Mouse (Mus musculus) heart, embryonic 15.5 days (tissue): ENCODE results near the gene Brinp1. TPM values are rescaled to one million over a fixed set of nuclear protein-coding genes. Genes with fewer than 3 reads are reported as not detected.
"Not testable (repeated sequence)": the region's sequence is repeated elsewhere in the genome, so short reads cannot be mapped to it uniquely, and the experiment has no call there.

ENCODE experiments used
- ATAC-seq: fragments of 200-750 bp; cut with Nextera tagmentation; replicated peaks from 2 replicates; pipeline ENCODE4 v1.8.0; 2017; ENCODE audit warnings: low read depth, moderate TSS enrichment; ENCODE audit not compliant: insufficient number of reproducible peaks, insufficient read depth, low FRiP score
- H3K27ac ChIP-seq: fragments of 300-500 bp; sonication (generic); 2 replicates; pipeline ENCODE4 v1.5.1; 2015; ENCODE audit warnings: mild to moderate bottlenecking, inconsistent platforms
- H3K27me3 ChIP-seq: fragments of 300-500 bp; sonication (generic); 2 replicates; pipeline ENCODE4 v1.6.1; 2015; ENCODE audit warnings: inconsistent platforms
- H3K36me3 ChIP-seq: fragments of 300-500 bp; sonication (generic); 2 replicates; pipeline ENCODE4 v1.6.1; 2015; ENCODE audit warnings: mild to moderate bottlenecking, inconsistent platforms
- H3K4me1 ChIP-seq: fragments of 300-500 bp; sonication (generic); replicated peaks from 2 replicates; pipeline ENCODE4 v1.6.1; 2015; ENCODE audit warnings: inconsistent platforms
- H3K4me2 ChIP-seq: fragments of 300-500 bp; sonication (generic); 2 replicates; pipeline ENCODE4 v1.6.1; 2015; ENCODE audit warnings: inconsistent platforms, mild to moderate bottlenecking, moderate library complexity
- H3K4me3 ChIP-seq: fragments of 300-500 bp; sonication (generic); 2 replicates; pipeline ENCODE4 v1.5.1; 2015; ENCODE audit warnings: mild to moderate bottlenecking, inconsistent platforms
- H3K9ac ChIP-seq: fragments of 300-500 bp; sonication (generic); 2 replicates; pipeline ENCODE4 v1.6.1; 2015; ENCODE audit warnings: mild to moderate bottlenecking, inconsistent platforms
- H3K9me3 ChIP-seq: fragments of 300-500 bp; sonication (generic); replicated peaks from 2 replicates; pipeline ENCODE4 v1.6.1; 2016; ENCODE audit warnings: inconsistent platforms
- WGBS: fragments of 180-500 bp; shearing (Covaris S2); methylation state at CpG from one replicate; pipeline ENCODE4 v1.1.7; 2015; ENCODE audit warnings: mixed read lengths; 5-methylcytosine and 5-hydroxymethylcytosine counted together
- polyA plus RNA-seq: library from polyadenylated mRNA; unstranded; fragments of >200 nt; fragmentation: Nextera tagmentation; extraction: Ambion mirVana; gene quantifications from 2 replicates; pipeline ENCODE4 v1.2.1, GENCODE M21; 2015

The Brinp1 gene
- polyA plus RNA-seq, 1 experiment from 2014 or later: 3.2 TPM

DNA sequence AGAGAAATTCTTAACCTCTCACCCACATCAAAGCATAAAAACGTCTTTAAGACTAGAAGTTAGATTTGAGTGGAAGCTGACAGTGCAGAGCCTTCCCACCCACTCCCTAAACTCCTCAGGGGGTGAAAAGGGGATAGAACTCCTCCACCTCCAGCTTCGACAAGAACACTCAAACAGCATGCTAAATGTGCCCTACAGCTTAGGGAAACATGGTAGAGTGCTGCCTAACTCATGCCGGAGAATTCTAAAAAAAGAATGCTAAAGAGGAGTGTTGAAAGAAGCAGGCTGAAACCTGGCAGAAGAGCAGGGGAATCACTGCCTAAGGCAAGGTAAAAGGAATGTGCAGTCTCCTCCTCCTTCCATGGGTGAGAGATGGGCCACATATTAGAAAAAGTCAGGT is 43.3 kb downstream of the Brinp1 start:
- no peaks in the 10 kb centered on the region for H3K9me3 ChIP-seq
- no peak for ATAC-seq
- no peaks in the 10 kb centered on the region for H3K36me3 ChIP-seq
- H3K4me2 ChIP-seq: no peak overlapping the region
- no peak overlapping the region for H3K9ac ChIP-seq
- no peaks in the 10 kb centered on the region; the same call in 1 of the 2 replicates for H3K4me1 ChIP-seq
- H3K4me3 ChIP-seq: no peak overlapping the region
- no peaks in the 10 kb centered on the region for H3K27me3 ChIP-seq
- no peak overlapping the region for H3K27ac ChIP-seq
- WGBS: 26% methylated on average over 3 of the region's 3 CpGs

DNA sequence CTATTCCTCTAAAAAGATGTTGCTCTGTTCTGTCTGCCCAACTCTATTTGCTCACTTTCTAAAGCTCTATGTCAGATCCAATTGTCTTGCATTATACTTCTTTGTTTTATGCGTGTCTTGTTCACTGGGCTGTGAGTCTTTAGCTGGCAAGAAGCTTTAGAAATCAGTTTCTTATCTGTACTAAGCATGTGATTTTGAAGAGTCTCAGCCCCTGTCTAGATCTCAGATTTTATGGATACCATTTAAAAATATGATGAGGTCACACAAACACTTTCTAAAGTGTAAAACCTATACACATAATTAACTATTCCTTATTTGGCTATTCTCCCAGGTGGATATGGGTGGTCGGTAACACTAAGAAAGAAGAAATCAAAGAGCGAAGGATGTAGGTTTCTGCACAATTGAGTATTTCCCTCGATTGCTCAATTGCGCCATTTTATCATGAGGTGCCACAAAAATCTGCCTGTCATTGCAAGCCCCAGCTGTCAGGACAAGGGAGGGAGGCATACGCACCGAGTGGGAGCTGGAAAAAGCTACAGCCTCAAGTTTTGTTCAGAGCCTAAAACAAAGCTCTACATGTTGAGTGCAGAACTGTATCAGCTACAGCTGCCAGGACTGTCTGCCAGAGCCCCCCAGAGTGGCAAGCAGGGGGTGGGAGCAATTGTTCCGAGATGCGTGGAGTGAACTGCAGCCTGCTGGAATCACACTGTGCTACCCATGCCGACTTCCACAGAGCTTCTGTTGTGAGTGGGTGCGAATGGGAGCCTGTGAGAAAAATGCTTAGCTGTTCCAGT is 47.6 kb downstream of the Brinp1 start:
- no peak for ATAC-seq
- Histone ChIP-seq H3K9me3 (no peaks in the 10 kb centered on the region), H3K9ac (no peak overlapping the region), H3K27ac (no peak overlapping the region), H3K36me3 (no peaks in the 10 kb centered on the region), H3K4me1 (no peaks in the 10 kb centered on the region; the same call in 1 of the 2 replicates), H3K4me2 (peak overlapping the region; percentile 48), H3K27me3 (no peaks in the 10 kb centered on the region), H3K4me3 (no peak overlapping the region)
- 44% methylated on average over 11 of the region's 11 CpGs for WGBS

DNA sequence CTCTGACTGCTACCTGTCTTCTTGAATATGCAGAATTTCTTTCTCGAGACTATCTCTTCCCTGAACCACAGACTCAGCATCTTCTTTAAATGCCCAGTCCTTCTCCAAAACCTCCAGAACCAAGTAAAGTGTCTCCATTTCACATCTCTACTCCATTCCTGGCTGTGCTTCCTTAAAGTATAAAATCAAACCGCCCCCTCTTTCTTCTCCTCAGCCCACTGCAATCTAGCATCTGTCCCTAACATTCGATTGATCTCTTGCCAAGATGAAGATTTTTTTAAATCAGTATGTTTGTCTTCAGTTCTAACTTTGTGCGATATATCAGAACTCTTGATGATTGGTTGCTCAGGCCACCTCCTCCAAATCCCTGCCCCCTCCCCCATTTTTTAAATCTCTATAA is 63.7 kb downstream of the Brinp1 start:
- H3K4me2 ChIP-seq: no peak overlapping the region
- no peak overlapping the region for H3K4me3 ChIP-seq

GRCm38 (mm10) chr4:68886276-68886675 is 67.9 kb downstream of the Brinp1 start:
- Histone ChIP-seq H3K4me3 (no peak overlapping the region), H3K36me3 (no peaks in the 10 kb centered on the region)
- no peak for ATAC-seq

More for the DNA sequence above, 63.7 kb downstream of the Brinp1 start:
- WGBS: 74% methylated on average over 4 of the region's 4 CpGs
- Histone ChIP-seq H3K9me3 (no peaks in the 10 kb centered on the region), H3K4me1 (no peaks in the 10 kb centered on the region), H3K36me3 (no peaks in the 10 kb centered on the region), H3K27me3 (no peaks in the 10 kb centered on the region), H3K9ac (no peak overlapping the region), H3K27ac (no peak overlapping the region)
- ATAC-seq: no peak

GRCm38 (mm10) chr4:68872028-68872427 is 82.2 kb downstream of the Brinp1 start:
- Histone ChIP-seq H3K4me2 (no peak overlapping the region), H3K9ac (no peak overlapping the region), H3K4me1 (no peaks in the 10 kb centered on the region), H3K27me3 (no peaks in the 10 kb centered on the region), H3K9me3 (no peaks in the 10 kb centered on the region), H3K27ac (no peak overlapping the region), H3K4me3 (no peak overlapping the region), H3K36me3 (no peaks in the 10 kb centered on the region)
- ATAC-seq: no peak

More at GRCm38 (mm10) chr4:68886276-68886675, 67.9 kb downstream of the Brinp1 start:
- no peaks in the 10 kb centered on the region for H3K9me3 ChIP-seq
- H3K4me2 ChIP-seq: no peak overlapping the region
- H3K9ac ChIP-seq: no peak overlapping the region
- WGBS: 81% methylated on average over 2 of the region's 2 CpGs
- H3K27me3 ChIP-seq: no peaks in the 10 kb centered on the region
- H3K27ac ChIP-seq: no peak overlapping the region
- H3K4me1 ChIP-seq: no peaks in the 10 kb centered on the region

GRCm38 (mm10) chr4:68865135-68865767 is 88.9 kb downstream of the Brinp1 start:
- H3K4me1 ChIP-seq: no peaks in the 10 kb centered on the region
- H3K36me3 ChIP-seq: no peaks in the 10 kb centered on the region
- no peak overlapping the region for H3K27ac ChIP-seq
- no peak for ATAC-seq
- WGBS: 72% methylated on average over 4 of the region's 4 CpGs
- H3K9me3 ChIP-seq: no peaks in the 10 kb centered on the region
- no peak overlapping the region for H3K4me2 ChIP-seq
- no peak overlapping the region for H3K9ac ChIP-seq
- H3K27me3 ChIP-seq: no peaks in the 10 kb centered on the region
- H3K4me3 ChIP-seq: no peak overlapping the region

- H3K27ac ChIP-seq: no peak overlapping the region
- H3K27me3 ChIP-seq: no peaks in the 10 kb centered on the region
- H3K4me3 ChIP-seq: no peak overlapping the region
- H3K9ac ChIP-seq: no peak overlapping the region
- no peaks in the 10 kb centered on the region for H3K4me1 ChIP-seq
- no peaks in the 10 kb centered on the region for H3K9me3 ChIP-seq
- ATAC-seq: no peak
- no peak overlapping the region for H3K4me2 ChIP-seq
- H3K36me3 ChIP-seq: no peaks in the 10 kb centered on the region
- WGBS: 85% methylated on average over 2 of the region's 2 CpGs
Measured at GRCm38 (mm10) chr4:68864668-68865067, 89.5 kb downstream of the Brinp1 start.

DNA sequence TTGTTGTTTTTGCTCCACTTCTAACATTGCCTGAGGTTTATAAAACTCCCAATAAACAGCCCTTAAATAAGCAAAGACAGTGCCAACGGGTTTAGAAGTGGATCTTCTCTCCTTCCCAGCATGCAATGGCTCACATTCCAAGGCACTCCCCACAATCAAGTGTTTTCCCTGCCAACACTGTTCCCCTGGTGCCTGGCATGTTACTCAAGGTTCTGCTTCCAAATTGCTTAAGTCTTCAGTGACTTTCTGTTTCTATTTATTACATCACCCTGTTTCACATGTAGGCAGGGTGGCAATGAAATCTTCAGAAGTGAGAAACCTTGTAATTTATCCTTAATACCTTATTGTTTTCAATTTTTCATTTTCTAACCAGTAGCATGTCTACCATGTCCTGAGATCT is 97.3 kb downstream of the Brinp1 start:
- Histone ChIP-seq H3K27ac (no peak overlapping the region), H3K4me1 (no peaks in the 10 kb centered on the region), H3K4me2 (no peak overlapping the region), H3K9me3 (no peaks in the 10 kb centered on the region), H3K27me3 (no peaks in the 10 kb centered on the region), H3K36me3 (no peaks in the 10 kb centered on the region), H3K4me3 (no peak overlapping the region), H3K9ac (no peak overlapping the region)
- WGBS: 33% methylated on average over 1 of the region's 1 CpGs
- no peak for ATAC-seq

DNA sequence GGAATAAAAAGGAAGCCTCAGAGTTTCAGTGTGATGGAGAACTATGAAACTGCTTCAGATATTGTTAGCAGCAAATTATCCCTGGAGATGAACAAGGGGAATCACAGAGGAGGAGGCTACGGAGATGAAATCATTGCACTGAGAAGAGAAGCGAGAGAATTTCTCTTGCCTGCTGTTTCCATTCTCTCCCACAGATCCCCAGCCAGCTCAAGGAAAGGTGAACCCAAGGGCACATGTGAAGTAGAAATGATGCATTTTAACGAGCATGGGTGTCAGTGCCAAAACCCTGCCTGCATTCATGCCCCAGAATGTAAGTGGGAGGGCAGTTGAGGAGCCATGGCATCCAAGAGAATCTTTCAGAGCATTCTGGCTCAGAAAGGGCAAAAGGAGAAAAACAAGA is 104.5 kb downstream of the Brinp1 start:
- no peak for ATAC-seq
- H3K9ac ChIP-seq: no peak overlapping the region
- no peaks in the 10 kb centered on the region for H3K27me3 ChIP-seq
- H3K36me3 ChIP-seq: no peaks in the 10 kb centered on the region
- 50% methylated on average over 3 of the region's 3 CpGs for WGBS
- no peak overlapping the region for H3K4me3 ChIP-seq
- H3K4me1 ChIP-seq: no peaks in the 10 kb centered on the region
- no peaks in the 10 kb centered on the region for H3K9me3 ChIP-seq
- H3K4me2 ChIP-seq: no peak overlapping the region
- no peak overlapping the region for H3K27ac ChIP-seq

- Histone ChIP-seq H3K9me3 (no peaks in the 10 kb centered on the region), H3K9ac (no peak overlapping the region)
Measured at GRCm38 (mm10) chr4:68846976-68847375, 107.2 kb downstream of the Brinp1 start.

GRCm38 (mm10) chr4:68845964-68846363 is 108.2 kb downstream of the Brinp1 start:
- no peak overlapping the region for H3K9ac ChIP-seq
- no peaks in the 10 kb centered on the region for H3K9me3 ChIP-seq
- ATAC-seq: no peak
- H3K4me1 ChIP-seq: no peaks in the 10 kb centered on the region
- H3K4me3 ChIP-seq: no peak overlapping the region
- 38% methylated on average over 3 of the region's 3 CpGs for WGBS
- H3K27ac ChIP-seq: no peak overlapping the region
- H3K4me2 ChIP-seq: no peak overlapping the region
- no peaks in the 10 kb centered on the region for H3K36me3 ChIP-seq
- no peaks in the 10 kb centered on the region for H3K27me3 ChIP-seq

More at GRCm38 (mm10) chr4:68846976-68847375, 107.2 kb downstream of the Brinp1 start:
- 78% methylated on average over 1 of the region's 1 CpGs for WGBS
- no peak for ATAC-seq
- Histone ChIP-seq H3K4me3 (no peak overlapping the region), H3K4me2 (no peak overlapping the region), H3K36me3 (no peaks in the 10 kb centered on the region), H3K27me3 (no peaks in the 10 kb centered on the region), H3K4me1 (no peaks in the 10 kb centered on the region), H3K27ac (no peak overlapping the region)

GRCm38 (mm10) chr4:68813997-68814396 is 140.2 kb downstream of the Brinp1 start:
- H3K36me3 ChIP-seq, H3K4me2 ChIP-seq, ATAC-seq, H3K4me1 ChIP-seq, H3K9me3 ChIP-seq, H3K4me3 ChIP-seq, H3K27ac ChIP-seq, H3K9ac ChIP-seq, H3K27me3 ChIP-seq: not testable (repeated sequence)
